Mouse (Mus musculus) bone marrow, adult 2 months (tissue): ENCODE measurements around the gene Nos1ap.

Source experiments
- CTCF ChIP-seq: fragments of 200-500 bp; IDR thresholded peaks from 2 replicates; pipeline ENCODE4 v1.5.1; 2011; ENCODE audit warnings: low read length, control low read depth; ENCODE audit not compliant: control insufficient read depth, insufficient read depth
- POLR2A ChIP-seq: fragments of 200-500 bp; IDR thresholded peaks from 2 replicates; pipeline ENCODE4 v1.6.1; 2011; ENCODE audit warnings: low read depth, mild to moderate bottlenecking, control low read depth, low read length, borderline replicate concordance; ENCODE audit not compliant: control insufficient read depth

DNA sequence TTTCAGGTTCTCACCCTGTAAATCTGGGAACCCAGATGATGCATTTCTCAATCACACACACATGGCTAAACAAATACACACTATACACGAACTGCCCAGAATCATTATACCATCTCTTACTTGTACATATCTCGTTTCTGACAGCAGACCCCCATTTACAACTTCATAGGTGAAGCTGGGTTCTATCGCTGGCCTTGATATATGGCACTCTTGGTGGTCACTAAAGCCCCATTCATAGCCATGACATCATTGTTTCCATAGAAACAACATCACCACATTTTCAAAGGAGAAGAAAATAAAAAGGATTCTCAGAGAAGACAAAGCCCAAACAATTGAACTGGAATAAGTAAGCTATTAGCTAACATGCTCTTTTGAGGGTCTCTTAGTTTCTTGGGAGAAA lies 174.3 kb downstream of the Nos1ap start:
- no peak for TF ChIP-seq POLR2A
- no peak for TF ChIP-seq CTCF
